Mouse (Mus musculus): ENCODE results near the gene Olfr914.

DNA sequence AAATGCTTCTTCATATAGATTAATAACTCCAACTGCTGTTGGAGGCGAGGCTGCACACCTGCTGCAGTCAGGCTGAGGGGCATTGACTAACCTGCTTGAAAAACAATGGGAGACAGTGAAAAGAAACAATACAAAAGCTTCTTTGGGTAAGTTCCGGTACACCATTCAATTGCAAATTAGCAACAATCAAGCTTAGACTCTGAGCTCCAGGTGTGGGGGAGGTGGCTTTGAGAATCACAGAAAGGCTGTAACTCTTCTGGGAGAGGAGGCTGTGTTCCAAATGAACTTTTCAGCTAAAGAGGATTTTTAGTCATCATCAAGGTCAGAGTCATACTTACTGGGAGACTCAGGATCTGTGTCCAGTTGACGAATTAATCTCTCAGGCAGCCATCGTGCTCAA is 27.5 kb downstream of the Olfr914 start:
- no peak for TF ChIP-seq GATA1 (IDR thresholded peaks at IDR 0.05; ENCODE audit: low read length)
- TF ChIP-seq TAL1 (IDR thresholded peaks at IDR 0.05; ENCODE audit: low read length), result no peak

Data from erythroblast, embryonic 14.5 days (primary cell).